Mouse (Mus musculus) frontal cortex, postnatal 36 days (tissue): ENCODE data around the gene Mcl1.
A peak's percentile ranks its signal among the peaks of the same experiment; 100 is the strongest.
"Not testable (repeated sequence)": the region's sequence is repeated elsewhere in the genome, so short reads cannot be mapped to it uniquely, and the experiment has no call there.

Experiments
- DNase-seq, 2 experiments: peaks; one replicate each; pipeline ENCODE4 v3.0.0; 2022; ENCODE audit warnings: low spot score in 2 of 2

The Mcl1 gene

DNA sequence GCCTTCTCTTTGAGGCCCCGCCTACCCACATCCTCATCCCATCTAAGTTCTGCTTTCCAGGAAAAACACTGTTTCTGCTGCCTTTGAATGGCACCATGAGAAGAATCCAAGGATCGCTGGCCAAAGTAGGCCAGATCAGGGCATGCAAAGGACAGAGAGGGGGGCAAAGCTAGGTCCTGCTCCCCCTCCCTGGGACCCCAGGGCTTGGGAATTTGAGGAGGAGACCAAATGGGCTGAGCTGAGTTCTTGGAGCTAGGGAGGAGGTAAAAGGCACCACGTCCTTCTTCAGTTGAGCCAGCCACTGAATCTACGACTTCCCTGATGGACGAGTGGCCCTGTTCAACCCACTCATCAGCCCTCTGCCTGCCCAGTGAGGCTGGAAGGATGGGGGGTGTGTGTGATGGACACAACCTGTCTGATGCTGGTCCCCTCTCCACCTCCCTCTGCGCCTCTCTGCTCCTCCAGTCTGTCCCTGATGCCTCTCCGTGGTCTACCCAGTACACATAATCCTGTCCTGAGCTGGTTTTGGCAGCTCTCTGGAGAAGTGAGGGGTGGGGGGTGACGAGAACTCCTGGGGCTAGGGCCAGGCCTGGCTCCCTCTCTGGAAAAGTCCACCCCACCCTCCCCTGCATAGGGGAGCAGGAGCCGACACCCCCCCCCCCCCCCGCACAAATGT, 28.0 kb downstream of the Mcl1 start:
- DNase-seq, result no peak

DNA sequence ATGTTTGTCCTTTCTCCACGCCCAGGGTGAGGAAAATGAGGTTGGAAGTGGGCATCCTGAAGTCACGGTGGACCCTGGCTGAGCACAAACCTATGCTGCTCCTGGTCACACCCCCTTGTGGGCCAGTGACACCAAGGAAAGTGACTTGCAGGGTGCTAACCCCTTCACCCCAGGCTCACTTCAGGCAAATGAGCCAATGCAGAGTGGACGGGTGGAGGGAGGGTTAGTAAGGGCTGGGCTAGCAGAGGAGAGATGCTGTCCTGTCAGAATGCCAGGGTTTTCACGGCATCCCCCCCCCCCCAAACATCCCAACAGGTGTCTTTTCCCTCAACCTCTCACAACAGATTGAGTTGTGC, 28.6 kb downstream of the Mcl1 start:
- no peak for DNase-seq

GRCm38 (mm10) chr3:95687524-95688421, 29.2 kb downstream of the Mcl1 start, which contains the start of gene Adamtsl4:
Gene Adamtsl4 (minus strand): TSS chr3:95687917.
- DNase-seq, result no peak

- no peak for DNase-seq
Measured at GRCm38 (mm10) chr3:95689171-95689915, 30.8 kb downstream of the Mcl1 start.

DNA sequence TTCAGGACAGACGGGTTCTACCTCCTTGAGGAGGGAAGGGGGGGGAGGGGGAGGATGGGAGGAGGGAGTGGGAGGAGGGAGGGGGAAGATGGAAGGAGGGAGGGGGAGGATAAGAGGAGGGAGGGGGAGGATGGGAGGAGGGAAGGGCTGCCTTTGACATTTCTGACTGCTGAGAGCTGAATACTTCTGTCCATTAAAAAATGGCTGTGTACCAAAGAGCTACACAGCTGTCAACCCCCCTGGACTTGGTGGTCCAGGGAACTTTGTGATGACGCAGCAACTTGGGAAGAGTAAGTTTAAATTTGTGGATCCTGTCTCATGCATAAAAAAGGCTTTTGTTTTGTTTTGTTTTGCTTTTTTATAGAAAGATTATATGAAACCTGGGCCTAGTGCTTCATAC, 31.4 kb downstream of the Mcl1 start:
- DNase-seq, result no peak

- not testable (repeated sequence) for DNase-seq
Measured at GRCm38 (mm10) chr3:95690552-95690951, 32.0 kb downstream of the Mcl1 start.

DNA sequence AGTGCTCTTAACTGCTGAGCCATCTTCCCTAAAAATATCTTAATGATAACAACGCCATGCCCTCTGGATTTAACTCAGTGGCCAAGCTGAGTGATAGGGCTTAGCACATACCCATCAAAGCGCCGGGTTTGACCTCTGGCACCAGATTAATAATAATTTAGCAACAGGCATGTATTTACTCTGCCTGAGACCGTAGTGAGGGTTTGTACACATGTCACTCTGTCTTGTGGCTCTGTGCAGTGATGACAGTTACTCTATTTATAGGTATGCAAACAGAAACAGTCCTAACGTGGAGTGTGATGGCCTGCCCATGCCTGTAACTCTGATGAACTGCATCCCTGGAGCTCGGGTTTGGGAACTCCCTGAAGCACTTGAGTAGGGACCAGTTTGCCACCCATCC, 34.1 kb downstream of the Mcl1 start:
- no peak for DNase-seq

- no peak for DNase-seq
Measured at GRCm38 (mm10) chr3:95693821-95694807, 35.5 kb downstream of the Mcl1 start.

DNA sequence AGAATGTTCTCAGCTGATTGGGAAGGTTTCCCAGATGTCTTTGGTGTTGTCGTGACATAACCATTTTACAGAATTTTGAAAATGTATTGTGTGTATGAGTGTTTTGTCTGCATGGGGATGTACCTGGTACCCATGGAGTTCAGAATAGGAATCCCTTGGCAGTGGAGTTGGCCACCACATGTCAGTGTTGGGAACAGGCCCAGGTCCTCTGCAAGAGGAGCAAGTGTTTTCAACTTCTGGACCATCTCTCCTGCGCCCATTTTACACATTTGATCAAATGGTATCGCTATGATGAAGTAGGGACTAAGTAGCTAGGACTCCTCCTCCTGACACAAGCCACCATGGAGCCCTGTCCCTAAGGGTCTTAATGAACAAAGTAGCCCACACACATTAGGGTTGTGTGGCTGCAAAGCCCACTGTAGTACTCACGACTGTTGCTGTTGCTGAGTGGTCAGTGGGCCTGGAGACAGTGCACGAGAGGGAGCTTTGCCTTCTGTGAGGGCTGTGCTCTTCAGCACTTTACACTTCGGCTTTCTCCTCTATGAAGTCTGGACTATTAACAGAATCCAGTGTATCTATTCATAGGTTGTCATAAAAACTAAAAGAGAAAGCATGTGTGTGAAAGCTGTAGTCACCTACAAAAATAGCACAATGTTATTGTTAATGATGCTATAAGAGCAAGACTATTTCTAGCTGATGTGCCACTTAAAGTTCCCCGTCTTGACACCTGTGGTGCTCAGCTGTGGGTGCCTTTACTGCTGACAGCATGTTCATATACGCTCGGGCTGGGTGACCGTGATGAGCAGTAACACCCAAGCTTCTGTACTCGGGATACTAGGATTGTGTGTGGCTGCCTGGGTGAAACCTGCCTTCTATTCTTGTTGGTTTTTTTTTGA, 36.5 kb downstream of the Mcl1 start:
- DNase-seq, result peak in 1 of 2 experiments; percentile 26

- no peak for DNase-seq
Measured at GRCm38 (mm10) chr3:95695796-95696195, 37.2 kb downstream of the Mcl1 start.

- no peak for DNase-seq
Measured at GRCm38 (mm10) chr3:95696360-95696759, 37.8 kb downstream of the Mcl1 start.

DNA sequence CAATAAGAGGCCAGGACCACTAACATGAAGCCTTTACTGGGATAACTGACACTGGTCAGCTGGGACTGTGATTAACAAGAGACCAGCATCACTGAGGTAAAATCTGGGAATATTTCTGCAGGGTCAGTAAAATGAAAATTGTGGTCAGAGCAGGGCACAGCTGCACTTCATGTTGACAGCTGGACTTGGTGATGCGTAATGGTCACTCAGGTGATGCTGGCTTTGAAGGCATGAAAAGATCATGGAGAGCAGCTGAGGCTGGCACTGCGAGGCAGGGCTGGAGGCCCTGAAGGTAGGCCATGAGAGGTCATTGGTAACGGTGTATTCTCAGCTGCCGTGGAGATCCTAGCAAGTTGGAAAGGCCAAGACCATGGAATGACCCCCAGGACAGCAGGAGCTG, 39.7 kb downstream of the Mcl1 start:
- DNase-seq, result no peak

DNA sequence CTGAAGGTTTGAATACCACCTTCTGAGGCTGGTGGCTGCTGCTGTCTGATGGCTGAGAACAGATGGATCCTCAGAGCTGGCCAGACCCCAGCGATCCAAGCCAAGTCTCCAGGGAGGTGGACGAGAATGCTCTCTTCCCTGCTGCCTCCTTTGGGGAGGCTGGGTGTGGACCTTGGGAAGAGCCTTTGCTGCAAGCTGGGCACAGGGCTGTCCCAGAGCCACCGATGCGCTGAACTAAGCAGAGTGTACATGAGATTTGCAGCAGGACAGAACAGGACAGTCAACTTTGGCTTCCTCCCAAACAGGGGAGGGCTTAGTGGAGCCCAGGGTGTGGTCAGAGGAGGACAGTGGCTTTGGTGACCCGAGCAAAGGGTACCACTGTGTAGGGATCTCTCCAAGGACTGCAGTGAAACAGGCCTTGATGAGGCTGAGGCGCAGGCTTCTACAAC, 41.7 kb downstream of the Mcl1 start:
- DNase-seq, result no peak

- DNase-seq, result no peak
Measured at GRCm38 (mm10) chr3:95701085-95701484, 42.5 kb downstream of the Mcl1 start.

GRCm38 (mm10) chr3:95701877-95702540, 43.4 kb downstream of the Mcl1 start:
- DNase-seq, result peak; percentile 29 to 33

DNA sequence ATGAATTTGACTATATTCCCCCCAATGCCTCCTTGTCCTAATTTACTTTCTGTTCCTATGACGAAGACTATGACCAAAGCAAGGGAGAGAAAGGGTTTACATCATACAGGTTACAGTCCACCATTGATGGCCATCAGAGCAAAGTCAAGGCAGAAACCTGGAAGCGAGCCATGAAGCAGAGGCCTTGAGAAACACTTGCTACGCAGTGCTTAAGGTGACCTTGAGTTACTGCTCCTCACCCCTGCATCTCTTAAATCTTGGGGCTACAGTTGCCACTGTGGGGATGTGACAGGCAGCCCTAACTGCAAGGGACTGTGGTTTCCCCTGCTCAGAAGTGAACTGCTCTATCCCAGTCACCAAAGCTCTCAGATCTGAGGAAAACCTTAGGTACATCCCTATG, 44.7 kb downstream of the Mcl1 start:
- no peak for DNase-seq

- DNase-seq, result no peak
Measured at GRCm38 (mm10) chr3:95704612-95705011, 46.0 kb downstream of the Mcl1 start.

- DNase-seq, result no peak
Measured at GRCm38 (mm10) chr3:95706273-95706672, 47.7 kb downstream of the Mcl1 start.

DNA sequence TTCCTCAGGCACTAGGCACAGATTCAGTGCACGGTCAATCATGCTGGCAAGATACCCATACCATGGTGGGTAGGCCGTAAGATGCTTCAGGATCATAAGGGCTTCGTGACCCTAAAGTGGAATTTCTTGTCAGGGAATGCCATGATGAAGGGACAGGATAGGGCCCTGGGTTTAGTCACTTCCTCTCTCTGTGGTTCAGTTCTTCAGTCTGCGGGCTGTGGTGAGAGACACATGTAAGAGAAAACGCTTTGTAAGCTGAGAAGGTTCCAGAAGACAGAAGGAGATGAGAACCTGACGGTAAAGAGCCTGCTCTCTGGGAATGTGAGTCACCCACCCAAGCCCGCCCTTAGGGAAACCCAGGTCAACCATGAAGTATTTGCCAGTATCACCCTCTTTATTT, 48.9 kb downstream of the Mcl1 start:
- no peak for DNase-seq

GRCm38 (mm10) chr3:95709044-95709443, 50.5 kb downstream of the Mcl1 start:
- no peak for DNase-seq
